Mouse (Mus musculus) cerebellum, postnatal 10 days (tissue): ENCODE results near the gene Srp14.

Experiments used
- DNase-seq, 2 experiments: peaks; one replicate each; pipeline ENCODE4 v3.0.0; 2021; ENCODE audit warnings: mixed read lengths in 2 of 2

Srp14 gene

GRCm38 (mm10) chr2:118490241-118491091 lies 11.0 kb upstream of the Srp14 start:
- DNase-seq = peak; percentile 49 to 52

DNA sequence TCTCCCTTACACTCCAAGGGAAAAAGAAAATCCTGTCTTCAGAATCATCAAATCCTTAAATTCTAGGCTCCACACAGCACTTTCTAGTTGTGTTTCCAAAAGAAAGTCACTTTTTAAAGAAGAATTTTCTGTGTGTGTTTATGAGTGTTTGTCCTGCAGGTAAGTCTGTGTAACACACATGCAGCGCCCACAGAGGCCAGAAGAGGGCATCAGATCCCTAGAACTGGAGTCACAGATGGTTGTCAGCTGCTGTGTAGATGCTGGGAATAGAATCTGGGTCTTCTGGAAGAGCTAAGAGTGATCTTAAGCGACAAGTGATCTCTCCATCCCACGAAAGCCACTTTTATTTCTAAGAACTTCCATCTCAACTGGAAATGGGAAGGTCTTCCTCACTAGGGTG lies 8.3 kb upstream of the Srp14 start:
- peak in 1 of 2 experiments; percentile 40 for DNase-seq

DNA sequence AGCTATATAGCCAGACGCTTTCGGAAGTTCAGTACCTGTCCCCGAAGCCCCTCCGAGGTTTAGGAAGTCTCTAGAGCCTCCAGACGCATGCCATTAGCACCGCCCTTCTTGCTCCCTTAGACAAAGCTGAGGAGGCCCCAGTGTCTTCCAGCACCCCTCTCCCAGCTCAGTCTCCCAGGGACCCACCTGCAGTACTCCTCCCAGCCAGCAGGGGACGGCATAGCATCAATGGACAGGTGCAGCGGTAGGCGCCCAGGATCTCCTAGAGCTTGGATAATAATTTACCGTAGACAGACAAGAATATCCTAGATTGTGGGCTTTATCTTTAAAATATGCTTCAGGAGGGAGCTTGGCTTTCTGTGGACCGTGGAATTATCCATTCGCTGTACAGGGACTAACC lies 7.4 kb upstream of the Srp14 start:
- DNase-seq = peak; percentile 91 to 95

DNA sequence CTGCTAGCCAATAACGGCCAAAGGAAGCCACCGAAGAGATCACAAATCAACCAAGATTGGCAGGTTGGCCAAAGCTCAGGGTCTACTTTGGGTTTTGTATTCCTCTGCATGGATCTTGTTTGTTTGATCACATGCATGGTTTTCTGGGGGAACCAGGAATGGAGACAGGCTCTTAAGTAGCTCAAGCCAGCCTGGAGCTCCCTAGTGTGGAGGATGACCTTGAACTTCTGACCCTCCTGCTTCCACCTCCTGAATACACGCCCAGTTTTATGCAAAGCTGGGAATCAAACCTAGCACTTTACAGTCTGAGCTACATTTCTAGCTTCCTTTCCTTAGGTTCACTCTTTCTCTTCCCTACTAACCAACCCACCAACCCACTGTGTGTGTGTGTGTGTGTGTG lies 5.9 kb upstream of the Srp14 start:
- DNase-seq = no peak

DNA sequence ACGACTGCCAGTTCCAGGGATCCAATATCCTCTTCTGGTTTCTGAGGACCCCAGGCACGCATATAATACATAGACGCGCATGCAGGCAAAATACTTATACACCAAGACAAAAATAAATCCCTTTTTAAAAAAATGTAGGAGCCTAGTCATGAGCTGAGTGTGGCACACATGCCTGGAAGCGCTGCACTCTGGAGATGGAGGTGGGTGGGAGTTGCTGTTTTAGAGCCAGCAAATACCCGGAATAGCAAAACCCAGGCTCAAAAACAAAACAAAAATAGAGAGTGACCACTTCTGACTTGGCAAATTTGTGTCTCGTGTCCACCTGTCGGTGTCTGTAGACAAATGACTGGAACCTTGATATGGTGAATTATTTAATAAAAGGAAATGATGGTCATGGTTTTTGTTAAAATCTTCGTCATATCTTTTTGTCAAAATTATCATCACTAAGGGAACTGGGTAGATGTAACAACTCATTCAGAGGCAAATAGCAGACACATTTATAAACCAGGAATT lies 4.9 kb upstream of the Srp14 start:
- DNase-seq = no peak

DNA sequence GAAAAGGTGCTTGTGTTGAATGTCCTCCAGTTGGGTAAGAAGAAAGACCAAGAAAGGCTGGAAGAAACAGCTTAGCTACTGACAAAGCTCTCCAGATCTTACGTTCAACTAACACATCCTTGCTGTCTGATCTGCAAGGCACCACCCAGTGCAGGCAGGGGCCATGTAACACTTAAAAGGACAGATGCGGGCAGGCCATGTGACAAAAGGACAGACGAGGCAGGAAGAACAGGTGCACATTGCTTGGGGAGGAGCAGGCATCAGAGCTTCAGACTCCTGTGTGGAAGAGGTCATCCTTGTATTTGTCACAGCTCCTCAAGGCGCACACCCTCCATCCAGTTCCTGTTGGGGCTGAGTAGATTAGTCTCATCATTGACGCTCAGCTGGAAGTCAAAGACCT lies 3.5 kb upstream of the Srp14 start:
- DNase-seq = no peak

GRCm38 (mm10) chr2:118480886-118481285 lies 1.4 kb upstream of the Srp14 start:
- no peak for DNase-seq

- peak in 1 of 2 experiments; percentile 36 for DNase-seq
Observed at GRCm38 (mm10) chr2:118478833-118479549, 520 bp downstream of the Srp14 start.

- no peak for DNase-seq
Observed at GRCm38 (mm10) chr2:118468354-118468753, 11.2 kb downstream of the Srp14 start.

- DNase-seq = no peak
Observed at GRCm38 (mm10) chr2:118466601-118467000, 12.9 kb downstream of the Srp14 start.

- no peak for DNase-seq
Observed at GRCm38 (mm10) chr2:118465894-118466293, 13.6 kb downstream of the Srp14 start.

- no peak for DNase-seq
Observed at GRCm38 (mm10) chr2:118464450-118464849, 15.1 kb downstream of the Srp14 start.

DNA sequence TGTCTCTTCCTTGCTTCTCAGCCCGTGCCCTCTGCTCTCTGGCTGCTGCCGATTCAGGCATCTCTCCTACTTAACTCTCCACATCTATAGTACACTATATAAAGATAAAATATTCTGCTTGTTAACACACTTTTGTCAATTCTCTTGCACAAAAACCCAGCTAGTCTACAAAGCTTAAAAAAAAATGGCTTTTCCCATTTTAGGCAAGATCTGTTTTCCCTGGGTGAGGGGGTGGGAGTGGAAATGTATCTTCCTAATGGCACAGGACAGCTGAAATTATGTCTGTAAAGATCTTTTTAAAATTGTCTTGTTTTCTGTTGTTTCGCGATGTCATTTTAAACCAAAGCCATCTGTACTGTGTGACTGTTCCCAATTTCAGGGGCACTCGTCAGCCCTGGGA lies 16.0 kb downstream of the Srp14 start:
- no peak for DNase-seq

- no peak for DNase-seq
Observed at GRCm38 (mm10) chr2:118461480-118462165, 17.9 kb downstream of the Srp14 start.

GRCm38 (mm10) chr2:118457463-118458261 lies 21.8 kb downstream of the Srp14 start:
- DNase-seq = peak; percentile 21 to 67

GRCm38 (mm10) chr2:118457029-118457428 lies 22.5 kb downstream of the Srp14 start:
- DNase-seq = no peak

DNA sequence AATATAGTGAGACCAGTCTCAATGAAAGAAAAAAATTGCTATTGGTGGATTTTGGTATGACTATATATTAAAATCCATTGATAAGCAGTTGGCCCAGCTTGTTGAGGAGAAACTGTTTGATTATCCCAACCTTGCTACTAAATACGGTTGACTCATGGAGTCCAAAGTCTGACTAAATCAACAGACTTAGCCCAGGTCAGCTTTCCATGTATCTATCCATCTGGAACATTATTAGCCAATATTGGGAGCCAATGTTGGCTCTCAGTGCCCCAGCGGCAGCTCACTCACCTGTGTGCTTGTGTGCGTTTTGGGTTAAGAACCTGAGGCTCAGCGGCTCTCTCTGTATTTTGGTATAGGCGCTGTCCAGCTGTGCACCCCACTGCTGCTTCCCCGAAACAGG lies 28.5 kb downstream of the Srp14 start:
- DNase-seq = no peak

DNA sequence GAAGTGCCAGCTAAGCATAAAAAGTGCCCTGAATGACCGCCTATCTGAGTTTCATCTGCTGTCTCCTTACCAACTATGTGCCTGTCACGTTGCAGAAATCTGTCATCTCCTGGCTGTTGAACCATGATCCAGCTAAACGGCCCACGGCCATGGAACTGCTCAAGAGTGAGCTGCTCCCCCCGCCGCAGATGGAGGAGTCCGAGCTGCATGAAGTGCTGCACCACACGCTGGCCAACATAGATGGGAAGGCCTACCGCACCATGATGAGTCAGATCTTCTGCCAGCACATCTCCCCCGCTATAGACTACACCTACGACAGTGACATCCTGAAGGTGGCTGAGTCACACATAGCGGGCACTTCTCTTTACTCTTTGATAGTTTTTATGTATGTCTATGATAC lies 31.3 kb downstream of the Srp14 start:
- no peak for DNase-seq

DNA sequence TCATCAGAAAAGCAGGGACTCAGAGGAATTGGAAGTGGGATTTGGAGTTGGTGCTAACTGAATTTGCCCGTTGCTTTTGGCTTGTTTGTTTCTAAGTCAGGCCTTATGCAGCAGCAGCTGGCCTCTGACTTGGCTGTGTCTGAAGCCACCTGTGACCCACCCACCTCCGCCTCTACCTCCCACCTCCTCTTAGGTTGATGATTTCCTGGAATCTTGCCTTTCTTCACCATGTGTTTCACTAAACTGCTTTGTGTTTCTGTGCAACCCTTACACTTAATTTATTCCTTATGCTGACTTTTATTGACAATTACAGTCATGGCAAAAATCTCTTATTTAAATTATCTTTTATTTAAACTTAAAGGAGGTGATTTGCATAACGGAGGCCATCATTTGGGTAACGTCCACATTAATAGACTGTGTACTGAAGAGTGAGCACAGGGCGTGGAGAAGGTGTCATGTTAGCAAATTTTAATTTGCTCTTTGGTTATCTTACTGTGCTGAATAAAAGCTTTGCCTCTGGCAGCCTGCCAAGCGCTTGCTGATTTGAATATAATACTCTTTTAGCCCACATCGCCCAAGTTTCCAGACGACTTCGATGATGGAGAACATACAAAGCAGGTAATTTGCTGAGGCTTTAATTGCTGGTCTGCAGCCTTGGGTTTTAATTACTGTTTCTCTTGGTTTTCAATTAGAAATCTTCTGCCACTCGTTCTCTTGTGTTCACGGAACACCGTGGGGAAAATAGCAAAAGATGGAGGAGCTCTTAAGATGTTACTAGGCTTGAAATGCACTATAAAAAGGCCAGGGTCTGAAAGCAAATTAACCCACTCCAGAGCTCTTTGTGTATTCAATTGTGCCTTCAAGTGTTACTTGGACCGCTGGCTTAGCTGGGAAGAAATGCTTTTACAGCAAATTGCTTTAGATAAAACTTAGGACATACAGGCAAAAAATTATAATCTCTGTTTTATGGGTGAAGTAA lies 33.5 kb downstream of the Srp14 start:
- DNase-seq = peak; percentile 30 to 44

DNA sequence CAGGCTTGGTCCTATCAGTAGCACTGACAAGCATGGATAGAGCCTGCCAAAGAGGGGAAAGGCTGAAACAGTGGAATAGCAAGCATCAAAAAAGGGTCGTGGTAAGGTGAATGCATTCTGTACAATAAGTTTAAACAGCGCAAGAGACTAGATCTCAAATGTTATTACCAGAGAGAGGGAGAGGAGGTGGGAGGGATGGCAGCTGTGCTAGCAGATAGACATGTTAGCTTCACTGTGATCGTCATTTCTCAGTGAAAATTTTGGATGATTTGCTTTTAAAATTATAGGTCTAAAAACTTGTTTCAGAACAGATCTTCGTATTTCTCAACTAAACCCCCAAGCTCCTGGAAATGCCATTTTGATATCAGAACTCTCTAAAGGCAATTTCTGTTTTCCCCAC lies 36.8 kb downstream of the Srp14 start:
- DNase-seq = no peak

DNA sequence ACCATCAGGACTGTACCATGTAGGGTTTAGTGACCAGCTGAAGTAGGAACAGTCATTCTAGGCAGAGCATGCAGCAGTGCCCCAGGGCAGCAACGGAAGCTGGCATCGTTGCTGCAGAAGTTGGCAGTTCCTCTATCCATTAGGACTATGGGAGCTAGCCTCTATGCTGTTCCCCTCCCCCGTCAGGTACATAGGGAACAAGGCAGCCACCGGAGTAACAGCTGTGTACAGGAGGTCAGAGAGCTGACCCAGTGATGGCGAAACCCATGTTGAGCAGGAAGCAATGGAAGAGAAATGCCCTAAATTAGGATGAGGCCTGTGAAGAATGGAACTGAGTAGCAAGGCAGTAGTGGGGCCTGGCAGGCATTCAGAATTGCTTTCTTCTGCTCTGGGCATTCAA lies 37.3 kb downstream of the Srp14 start:
- DNase-seq = peak in 1 of 2 experiments; percentile 18
